Mouse (Mus musculus): ENCODE measurements around the gene Cdkn2d. TPM values are rescaled to one million over a fixed set of nuclear protein-coding genes. Genes with fewer than 3 reads are reported as not detected.
"Not testable (repeated sequence)": the region's sequence is repeated elsewhere in the genome, so short reads cannot be mapped to it uniquely, and the experiment has no call there.

The Cdkn2d gene
- total RNA-seq (2015; ENCODE audit: low replicate concordance), result 305 and 325 TPM in 2 replicates
- 151 and 194 TPM in 2 replicates for total RNA-seq (2017; ENCODE audit: low replicate concordance)

GRCm38 (mm10) chr9:21291022-21291787 lies at the start of gene Cdkn2d:
Gene Cdkn2d, minus strand, starts transcription at chr9:21291407.
- peak; percentile 75 for ATAC-seq (replicated peaks; ENCODE audit: low FRiP score, poor library complexity, severe bottlenecking)

- ATAC-seq (replicated peaks; ENCODE audit: low FRiP score, poor library complexity, severe bottlenecking), result no peak
Measured at GRCm38 (mm10) chr9:21340411-21340810, 49.2 kb upstream of the Cdkn2d start.

GRCm38 (mm10) chr9:21337652-21338051 lies 46.4 kb upstream of the Cdkn2d start:
- no peak for ATAC-seq (replicated peaks; ENCODE audit: low FRiP score, poor library complexity, severe bottlenecking)

GRCm38 (mm10) chr9:21336491-21336890 lies 45.3 kb upstream of the Cdkn2d start:
- no peak for ATAC-seq (replicated peaks; ENCODE audit: low FRiP score, poor library complexity, severe bottlenecking)

GRCm38 (mm10) chr9:21335391-21335790 lies 44.2 kb upstream of the Cdkn2d start:
- ATAC-seq (replicated peaks; ENCODE audit: low FRiP score, poor library complexity, severe bottlenecking), result no peak

GRCm38 (mm10) chr9:21334747-21335146 lies 43.5 kb upstream of the Cdkn2d start:
- no peak for ATAC-seq (replicated peaks; ENCODE audit: low FRiP score, poor library complexity, severe bottlenecking)

- no peak for ATAC-seq (replicated peaks; ENCODE audit: low FRiP score, poor library complexity, severe bottlenecking)
Measured at GRCm38 (mm10) chr9:21333523-21333922, 42.3 kb upstream of the Cdkn2d start.

GRCm38 (mm10) chr9:21332161-21333061 lies 41.2 kb upstream of the Cdkn2d start:
- no peak for ATAC-seq (replicated peaks; ENCODE audit: low FRiP score, poor library complexity, severe bottlenecking)

- ATAC-seq (replicated peaks; ENCODE audit: low FRiP score, poor library complexity, severe bottlenecking), result no peak
Measured at GRCm38 (mm10) chr9:21331365-21332140, 40.3 kb upstream of the Cdkn2d start.

- ATAC-seq (replicated peaks; ENCODE audit: low FRiP score, poor library complexity, severe bottlenecking), result no peak
Measured at GRCm38 (mm10) chr9:21329699-21330289, 38.6 kb upstream of the Cdkn2d start.

- no peak for ATAC-seq (replicated peaks; ENCODE audit: low FRiP score, poor library complexity, severe bottlenecking)
Measured at GRCm38 (mm10) chr9:21329041-21329440, 37.8 kb upstream of the Cdkn2d start.

- no peak for ATAC-seq (replicated peaks; ENCODE audit: low FRiP score, poor library complexity, severe bottlenecking)
Measured at GRCm38 (mm10) chr9:21328041-21328440, 36.8 kb upstream of the Cdkn2d start.

GRCm38 (mm10) chr9:21327569-21327968 lies 36.4 kb upstream of the Cdkn2d start:
- ATAC-seq (replicated peaks; ENCODE audit: low FRiP score, poor library complexity, severe bottlenecking), result no peak

- no peak for ATAC-seq (replicated peaks; ENCODE audit: low FRiP score, poor library complexity, severe bottlenecking)
Measured at GRCm38 (mm10) chr9:21324269-21324668, 33.1 kb upstream of the Cdkn2d start.

GRCm38 (mm10) chr9:21322917-21323297 lies 31.7 kb upstream of the Cdkn2d start:
- ATAC-seq (replicated peaks; ENCODE audit: low FRiP score, poor library complexity, severe bottlenecking), result not testable (repeated sequence)

GRCm38 (mm10) chr9:21322211-21322916 lies 31.2 kb upstream of the Cdkn2d start:
- no peak for ATAC-seq (replicated peaks; ENCODE audit: low FRiP score, poor library complexity, severe bottlenecking)

GRCm38 (mm10) chr9:21321513-21321835 lies 30.3 kb upstream of the Cdkn2d start:
- peak; percentile 61 for ATAC-seq (replicated peaks; ENCODE audit: low FRiP score, poor library complexity, severe bottlenecking)

- ATAC-seq (replicated peaks; ENCODE audit: low FRiP score, poor library complexity, severe bottlenecking), result peak; percentile 95
Measured at GRCm38 (mm10) chr9:21320619-21321512, 29.7 kb upstream of the Cdkn2d start, which contains the start of gene Slc44a2. Gene Slc44a2, plus strand, starts transcription at chr9:21320698.
